Mouse (Mus musculus): ENCODE measurements around the gene Ints6l.
A peak's percentile ranks its signal among the peaks of the same experiment; 100 is the strongest.
"Not testable (repeated sequence)": the region's sequence is repeated elsewhere in the genome, so short reads cannot be mapped to it uniquely, and the experiment has no call there.

Ints6l gene

DNA sequence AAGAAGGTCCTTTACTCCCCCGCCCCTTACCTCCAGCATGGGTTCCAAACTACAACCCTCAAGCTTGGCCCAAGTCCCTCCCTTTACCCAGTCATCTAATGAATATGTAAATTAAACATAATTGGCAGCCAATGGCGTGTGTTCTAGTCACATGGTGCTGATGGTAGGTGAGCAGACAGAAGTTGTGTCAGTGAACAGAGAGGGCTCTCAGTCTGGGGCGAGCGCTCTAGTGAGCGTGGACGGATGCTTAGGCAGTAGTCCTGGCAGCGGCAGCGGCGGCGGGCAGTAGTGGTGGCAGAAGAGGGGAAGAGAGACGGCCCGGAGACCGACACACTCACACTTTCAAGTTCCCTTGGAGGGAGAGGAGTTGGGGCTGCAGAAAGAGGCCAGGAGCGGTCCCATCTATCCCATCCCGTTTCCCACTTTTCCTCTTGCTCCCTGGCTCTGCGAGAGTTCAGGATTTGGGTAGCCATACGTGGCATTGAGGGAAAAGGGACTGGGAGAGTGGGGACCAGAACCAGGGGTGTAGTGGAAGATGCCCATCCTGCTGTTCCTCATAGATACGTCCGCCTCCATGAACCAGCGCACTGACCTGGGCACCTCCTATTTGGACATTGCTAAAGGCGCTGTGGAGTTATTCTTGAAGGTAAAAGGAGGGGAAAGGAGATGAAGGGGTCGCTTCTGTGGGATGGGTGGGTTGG, at the start of gene Ints6l:
TSS of gene Ints6l (plus strand) at position 187 of the 701 bp plus-strand sequence.
- DNase-seq (ENCODE audit: low spot score): peak; percentile 23

DNA sequence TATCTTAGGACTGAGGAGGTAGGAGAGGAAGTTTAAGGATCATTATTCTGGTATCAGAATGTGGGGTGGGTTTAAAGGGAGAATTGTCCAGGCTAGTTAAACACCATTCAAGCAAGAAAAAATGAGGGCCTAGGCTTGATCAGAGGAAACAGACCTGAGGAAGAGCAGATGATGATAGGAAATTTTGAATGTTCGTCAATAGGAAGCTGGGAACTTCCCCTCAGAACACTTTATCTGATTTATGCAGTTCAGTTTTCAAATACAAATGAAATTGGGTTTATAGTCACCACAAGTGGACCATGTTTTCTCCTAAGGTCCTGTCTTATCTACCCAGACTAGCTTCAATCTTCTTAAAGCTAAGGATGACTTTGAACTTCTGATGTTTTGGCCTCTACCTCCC, 49.2 kb upstream of the Ints6l start:
- DNase-seq (ENCODE audit: low spot score): no peak

DNA sequence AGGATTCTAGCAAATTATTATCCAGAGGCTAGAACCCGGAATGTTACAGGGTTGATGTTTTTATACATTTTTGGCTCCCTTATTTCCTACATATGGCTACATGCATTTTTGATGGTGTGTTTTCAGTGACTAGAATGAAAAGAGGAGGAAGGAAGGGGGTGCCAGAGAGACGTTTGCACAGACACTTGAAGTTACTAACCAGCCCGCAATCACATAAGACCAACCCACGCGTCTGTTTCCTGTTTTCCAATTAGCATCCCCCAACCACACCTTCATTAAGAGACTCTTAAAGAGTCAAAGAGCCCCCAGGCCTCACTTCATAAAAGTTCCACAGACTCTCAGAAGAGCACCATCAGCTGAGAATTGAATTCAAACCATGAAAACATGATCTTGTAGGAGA, 48.5 kb upstream of the Ints6l start:
- no peak for DNase-seq (ENCODE audit: low spot score)

DNA sequence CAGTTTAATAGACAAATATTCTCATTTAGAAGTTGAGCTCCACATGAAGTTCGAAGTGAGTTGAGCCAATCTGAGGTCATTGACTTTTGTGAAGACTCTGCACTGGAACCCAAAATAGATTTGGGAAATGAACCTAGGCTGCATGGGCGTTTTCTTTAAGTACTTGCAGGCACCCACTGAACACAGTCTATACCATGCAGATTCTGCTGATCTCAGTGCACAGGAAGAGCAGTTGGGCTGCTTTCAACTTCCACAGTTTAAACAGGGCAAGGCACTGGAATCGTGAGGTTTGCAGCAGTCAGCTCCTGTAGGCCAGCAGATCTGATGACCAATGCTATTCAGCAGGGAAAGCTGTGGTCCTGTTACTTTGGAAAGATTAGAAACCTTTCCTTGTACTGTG, 38.4 kb upstream of the Ints6l start:
- DNase-seq (ENCODE audit: low spot score): no peak

DNA sequence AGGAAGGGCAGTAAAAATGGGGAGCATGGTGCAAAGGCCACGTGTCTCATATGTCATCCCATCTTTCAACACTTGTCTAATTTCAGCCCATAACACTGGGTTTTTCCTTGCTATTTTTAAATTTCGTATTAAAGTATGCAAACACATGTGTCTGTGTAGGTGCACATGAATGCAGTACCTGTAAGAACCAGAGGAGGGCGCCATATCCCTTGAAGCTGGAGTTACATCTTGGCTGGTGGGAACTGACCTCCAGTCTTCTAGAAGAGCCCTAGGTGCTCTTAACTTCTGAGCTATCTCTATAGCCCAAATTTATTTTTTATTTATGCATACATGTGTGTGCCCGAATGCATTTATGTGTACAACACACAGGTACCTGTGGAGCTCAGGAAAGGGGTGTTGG, 37.1 kb upstream of the Ints6l start:
- DNase-seq (ENCODE audit: low spot score): no peak

DNA sequence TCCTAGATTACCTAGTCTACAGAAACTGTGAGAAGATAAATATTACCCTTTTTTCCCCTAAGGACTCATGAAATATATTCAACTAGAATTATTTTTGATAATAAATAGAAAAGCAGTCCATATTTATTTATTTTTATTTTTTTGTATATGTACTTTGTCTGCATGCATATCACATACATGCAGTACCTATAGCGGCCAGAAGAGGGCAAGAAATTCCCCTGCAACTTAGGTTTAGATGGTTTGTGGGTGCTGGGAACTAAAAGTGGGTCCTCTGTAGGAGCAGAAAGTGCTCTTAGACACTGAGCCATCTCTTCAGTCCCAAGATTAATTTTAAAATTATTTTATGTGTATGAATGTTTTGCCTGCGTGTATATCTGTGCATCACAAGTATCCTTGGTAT, 24.1 kb upstream of the Ints6l start:
- no peak for DNase-seq (ENCODE audit: low spot score)

GRCm38 (mm10) chrX:56435758-56436283, 18.8 kb upstream of the Ints6l start:
- DNase-seq (ENCODE audit: low spot score): no peak

GRCm38 (mm10) chrX:56446487-56447428, 7.9 kb upstream of the Ints6l start:
- no peak for DNase-seq (ENCODE audit: low spot score)

GRCm38 (mm10) chrX:56447524-56448015, 7.1 kb upstream of the Ints6l start, which contains the start of gene Gm2174:
TSS of gene Gm2174 (plus strand) at chrX:56447965.
- no peak for DNase-seq (ENCODE audit: low spot score)

- DNase-seq (ENCODE audit: low spot score): peak; percentile 72
These were observed 952 bp downstream of the Ints6l start for GRCm38 (mm10) chrX:56455372-56456246.

- DNase-seq (ENCODE audit: low spot score): no peak
These were observed 1.7 kb downstream of the Ints6l start for GRCm38 (mm10) chrX:56456379-56456778.

DNA sequence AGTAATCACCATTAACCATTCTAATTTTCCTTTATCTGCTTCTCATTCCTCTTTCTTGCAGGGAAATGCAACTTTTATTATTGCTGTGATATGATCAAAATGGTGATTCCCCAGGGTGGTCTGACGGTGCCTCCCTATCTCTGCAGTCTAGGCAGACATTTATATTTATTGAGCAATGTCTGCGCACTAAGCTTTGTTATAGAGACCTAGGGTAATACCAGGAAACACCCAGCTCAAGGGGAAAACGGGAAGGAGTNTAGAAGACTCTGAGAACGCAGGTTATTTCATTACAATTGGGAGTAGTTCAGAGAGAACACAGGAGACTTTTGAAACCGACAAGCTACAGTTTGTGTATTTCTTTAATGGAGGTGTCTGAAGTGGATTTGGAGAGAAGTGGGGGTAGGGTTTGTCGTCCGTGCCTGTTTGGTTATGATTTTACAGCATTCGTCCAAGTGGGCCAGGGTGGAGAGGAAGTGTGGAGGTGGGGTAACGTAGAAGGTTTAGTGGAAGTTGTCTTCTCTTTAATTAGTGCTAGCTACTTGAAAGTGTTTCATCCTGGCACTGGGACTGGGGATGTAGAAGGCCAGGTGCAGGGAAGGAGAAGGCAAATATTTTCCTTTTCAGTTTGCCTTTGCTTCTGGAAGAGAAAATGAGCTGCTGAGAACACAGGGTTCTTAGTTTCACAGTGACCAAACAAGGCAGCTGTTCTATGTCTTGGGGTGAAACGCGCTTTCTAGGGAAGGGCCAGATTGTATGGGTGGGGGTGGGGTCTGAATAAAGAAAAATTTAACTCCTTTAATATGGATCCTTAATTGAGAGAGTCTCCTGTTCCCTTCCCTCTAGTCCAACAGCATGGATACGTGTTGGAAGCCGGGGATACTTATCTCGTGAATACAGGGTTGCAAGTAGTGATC, 7.6 kb downstream of the Ints6l start:
- DNase-seq (ENCODE audit: low spot score): no peak

DNA sequence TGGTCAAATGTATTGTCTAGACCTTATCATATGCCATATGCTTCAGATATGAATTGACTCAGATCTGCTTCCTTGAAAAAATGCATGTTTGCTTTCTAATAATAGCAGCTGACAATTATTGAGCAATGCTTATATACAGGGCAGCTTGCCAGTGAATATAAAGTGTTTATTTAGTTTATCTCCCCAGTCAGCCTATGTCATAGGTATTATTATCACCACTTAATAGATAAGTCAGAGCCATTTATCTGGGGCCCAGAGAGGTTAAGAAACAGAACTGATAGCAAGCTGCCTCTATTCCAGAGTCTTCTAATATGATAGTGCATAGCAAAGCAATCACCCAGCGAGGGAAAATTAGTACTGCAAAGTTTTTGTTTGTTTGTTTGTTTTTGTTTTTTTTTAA, 10.2 kb downstream of the Ints6l start:
- DNase-seq (ENCODE audit: low spot score): no peak

DNA sequence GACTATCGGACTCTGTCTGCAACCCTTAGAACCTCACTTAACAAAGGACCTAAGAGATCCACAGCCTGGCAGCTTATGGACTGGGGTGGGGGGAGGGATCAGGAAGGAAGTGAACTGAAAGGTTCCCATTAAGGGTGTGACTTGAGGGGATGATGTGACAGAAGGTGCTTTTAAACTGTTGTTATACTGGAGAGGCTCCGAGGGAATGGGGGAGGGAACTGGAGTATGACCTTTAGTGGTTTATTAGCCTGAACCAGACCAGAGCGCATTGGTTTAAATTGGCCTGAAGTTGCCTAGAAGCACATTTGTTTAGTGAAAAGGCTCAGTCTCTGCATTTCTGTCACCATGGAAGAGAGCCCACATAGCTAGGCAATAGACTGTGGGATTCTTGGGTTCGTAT, 13.0 kb downstream of the Ints6l start:
- DNase-seq (ENCODE audit: low spot score): no peak

DNA sequence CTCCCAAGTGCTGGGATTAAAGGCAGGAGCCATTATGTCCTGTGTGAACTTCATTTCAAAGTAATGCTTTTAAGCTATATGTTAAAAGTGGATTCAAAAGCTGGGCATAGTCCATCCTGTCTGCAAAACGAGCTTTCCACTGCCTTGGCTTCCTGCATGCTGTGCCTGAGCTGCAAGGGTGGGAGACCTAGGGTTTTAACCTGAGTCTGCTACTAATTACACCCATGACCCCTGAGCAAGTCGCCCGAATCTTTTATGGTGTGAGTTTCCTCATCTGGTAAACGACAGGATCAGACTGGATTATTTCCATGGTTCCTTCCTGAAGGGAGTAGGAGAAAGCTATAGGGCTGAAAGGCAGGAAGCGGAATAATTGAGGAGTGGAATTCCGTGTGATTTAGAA, 13.8 kb downstream of the Ints6l start:
- no peak for DNase-seq (ENCODE audit: low spot score)

GRCm38 (mm10) chrX:56474035-56474434, 19.4 kb downstream of the Ints6l start:
- no peak for DNase-seq (ENCODE audit: low spot score)

DNA sequence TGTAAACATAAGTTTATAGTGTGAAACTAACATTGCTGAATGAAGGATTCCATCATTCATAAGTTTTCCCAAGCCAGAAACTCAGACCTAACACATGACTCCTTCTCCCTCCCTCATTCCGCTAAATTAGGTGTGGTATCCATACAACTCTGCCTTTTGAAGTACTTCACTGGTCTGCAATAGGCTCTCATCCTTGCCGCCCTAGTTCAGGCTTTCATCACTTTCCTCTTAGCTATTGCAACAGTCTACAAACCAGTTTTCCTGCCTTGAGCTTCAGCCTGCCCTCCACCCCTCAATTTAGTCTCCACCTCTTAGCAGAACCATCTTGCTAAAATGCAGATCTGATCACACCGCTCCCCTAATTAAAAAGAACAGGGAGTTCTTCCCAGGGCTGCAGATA, 22.9 kb downstream of the Ints6l start:
- DNase-seq (ENCODE audit: low spot score): no peak

GRCm38 (mm10) chrX:56481906-56482305, 27.2 kb downstream of the Ints6l start:
- DNase-seq (ENCODE audit: low spot score): no peak

DNA sequence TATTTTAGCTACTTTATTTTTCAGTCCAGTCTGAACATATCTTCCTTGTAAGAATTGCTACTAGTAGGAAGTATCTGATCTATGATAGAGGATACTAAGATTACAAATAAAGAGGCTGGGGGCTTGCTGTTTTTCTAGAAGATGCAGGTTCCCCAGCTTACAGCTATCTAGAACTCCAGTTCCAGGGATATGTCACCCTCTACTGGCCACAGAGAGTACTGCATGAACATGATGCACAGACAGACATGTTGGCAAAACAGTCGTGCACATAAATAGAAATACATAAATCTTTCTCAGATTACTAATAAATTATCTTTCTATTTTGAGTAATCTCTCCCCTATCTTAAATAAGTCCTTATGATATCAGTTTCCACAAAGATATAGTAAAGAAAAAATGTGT, 35.1 kb downstream of the Ints6l start:
- DNase-seq (ENCODE audit: low spot score): peak; percentile 62

GRCm38 (mm10) chrX:56497241-56497640, 42.6 kb downstream of the Ints6l start:
- DNase-seq (ENCODE audit: low spot score): no peak

- not testable (repeated sequence) for DNase-seq (ENCODE audit: low spot score)
These were observed 69.8 kb downstream of the Ints6l start, which contains the start of gene Gm10477 for GRCm38 (mm10) chrX:56524442-56524841. TSS of gene Gm10477 (plus strand) at chrX:56524742.

All from urinary bladder, postnatal 25 days (tissue).